Mouse (Mus musculus) heart, embryonic 11.5 days (tissue): Measurements from ENCODE around the gene Igf2r. TPM values are rescaled to one million over a fixed set of nuclear protein-coding genes. Genes with fewer than 3 reads are reported as not detected.
A peak's percentile ranks its signal among the peaks of the same experiment; 100 is the strongest.

Experiments used
- ATAC-seq: fragments of 200-750 bp; cut with Nextera tagmentation; replicated peaks from 2 replicates; pipeline ENCODE4 v1.8.0; 2017; ENCODE audit warnings: moderate library complexity; ENCODE audit not compliant: insufficient number of reproducible peaks, low FRiP score, low TSS enrichment
- H3K27ac ChIP-seq: fragments of 300-500 bp; sonication (generic); 2 replicates; pipeline ENCODE4 v1.5.1; 2014; ENCODE audit warnings: mild to moderate bottlenecking, low read depth, low read length
- H3K27me3 ChIP-seq: fragments of 300-500 bp; sonication (generic); 2 replicates; pipeline ENCODE4 v1.6.1; 2014; ENCODE audit warnings: mild to moderate bottlenecking, low read length, mixed read lengths; ENCODE audit not compliant: control insufficient read depth, insufficient read depth
- H3K36me3 ChIP-seq: fragments of 300-500 bp; sonication (generic); 2 replicates; pipeline ENCODE4 v1.6.1; 2014; ENCODE audit warnings: mild to moderate bottlenecking, low read length, moderate library complexity, mixed read lengths; ENCODE audit not compliant: control insufficient read depth, insufficient read depth
- H3K4me1 ChIP-seq: fragments of 300-500 bp; sonication (generic); 2 replicates; pipeline ENCODE4 v1.6.1; 2014; ENCODE audit warnings: low read length; ENCODE audit not compliant: control insufficient read depth, insufficient read depth
- H3K4me2 ChIP-seq: fragments of 300-500 bp; sonication (generic); 2 replicates; pipeline ENCODE4 v1.6.1; 2014; ENCODE audit warnings: mild to moderate bottlenecking, moderate library complexity
- H3K4me3 ChIP-seq: fragments of 300-500 bp; sonication (generic); 2 replicates; pipeline ENCODE4 v1.5.1; 2014; ENCODE audit warnings: low read depth, low read length
- H3K9ac ChIP-seq: fragments of 300-500 bp; sonication (generic); 2 replicates; pipeline ENCODE4 v1.6.1; 2014; ENCODE audit warnings: mild to moderate bottlenecking, low read depth, low read length, moderate library complexity
- H3K9me3 ChIP-seq: fragments of 300-500 bp; sonication (generic); replicated peaks from 2 replicates; pipeline ENCODE4 v1.6.1; 2016; ENCODE audit warnings: low read length; ENCODE audit not compliant: control insufficient read depth
- WGBS: fragments of 180-500 bp; shearing (Covaris S2); extraction: QIAGEN DNeasy Blood & Tissue Kit; methylation state at CpG from one replicate; pipeline ENCODE4 v1.1.7; 2014; ENCODE audit not compliant: insufficient replicate concordance; 5-methylcytosine and 5-hydroxymethylcytosine counted together
- polyA plus RNA-seq: library from polyadenylated mRNA; unstranded; fragments of >200 nt; fragmentation: Nextera tagmentation; extraction: Ambion mirVana; gene quantifications from 2 replicates; pipeline ENCODE4 v1.2.1, GENCODE M21; 2014

Gene Igf2r
- polyA plus RNA-seq, 1 experiment from 2014 or later: 199 TPM

- H3K27ac ChIP-seq: no peak overlapping the region
- no peak for ATAC-seq
Measured at GRCm38 (mm10) chr17:12710050-12710780, 59.2 kb downstream of the Igf2r start.

DNA sequence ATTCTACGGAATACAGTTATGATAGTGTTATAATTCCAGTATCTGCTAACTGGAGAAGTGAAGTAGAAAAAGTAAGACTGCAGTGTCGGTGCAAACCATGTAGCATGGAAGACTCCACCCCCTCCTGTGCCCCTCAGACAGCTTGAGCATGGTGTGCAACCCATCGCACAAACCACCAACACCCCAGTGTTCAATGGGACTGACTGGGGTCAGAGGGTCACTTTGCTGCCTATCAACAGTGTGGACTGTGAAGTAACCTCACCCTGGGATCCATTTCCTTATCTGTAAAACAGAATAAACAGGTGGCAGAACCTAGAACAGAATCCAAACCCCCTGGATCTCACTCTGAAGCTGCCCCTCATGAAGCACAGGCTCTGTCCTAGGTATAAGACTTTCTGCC, 61.1 kb downstream of the Igf2r start:
- H3K27ac ChIP-seq: no peak overlapping the region
- no peak overlapping the region for H3K4me3 ChIP-seq
- H3K9me3 ChIP-seq: no peaks in the 10 kb centered on the region
- peaks cover 31% of the 10 kb centered on the region for H3K36me3 ChIP-seq
- no peak for ATAC-seq
- no peaks in the 10 kb centered on the region for H3K27me3 ChIP-seq
- WGBS: 79% methylated on average over 3 of the region's 3 CpGs
- no peak overlapping the region for H3K4me2 ChIP-seq
- H3K4me1 ChIP-seq: no peaks in the 10 kb centered on the region
- no peak overlapping the region for H3K9ac ChIP-seq

More at GRCm38 (mm10) chr17:12710050-12710780, 59.2 kb downstream of the Igf2r start:
- 78% methylated on average over 13 of the region's 13 CpGs for WGBS
- no peaks in the 10 kb centered on the region for H3K27me3 ChIP-seq
- no peak overlapping the region for H3K9ac ChIP-seq
- no peak overlapping the region for H3K4me2 ChIP-seq
- no peaks in the 10 kb centered on the region for H3K9me3 ChIP-seq
- peaks cover 6% of the 10 kb centered on the region; the same call in 1 of the 2 replicates for H3K4me1 ChIP-seq
- no peak overlapping the region for H3K4me3 ChIP-seq
- peaks cover 29% of the 10 kb centered on the region for H3K36me3 ChIP-seq

- H3K9me3 ChIP-seq: no peaks in the 10 kb centered on the region
- WGBS: 82% methylated on average over 10 of the region's 10 CpGs
- H3K4me2 ChIP-seq: no peak overlapping the region
- H3K27ac ChIP-seq: no peak overlapping the region
- no peak overlapping the region for H3K9ac ChIP-seq
- H3K4me3 ChIP-seq: no peak overlapping the region
- no peaks in the 10 kb centered on the region for H3K4me1 ChIP-seq
- peaks cover 35% of the 10 kb centered on the region for H3K36me3 ChIP-seq
- no peak for ATAC-seq
- no peaks in the 10 kb centered on the region for H3K27me3 ChIP-seq
Measured at GRCm38 (mm10) chr17:12706590-12707049, 62.8 kb downstream of the Igf2r start.

DNA sequence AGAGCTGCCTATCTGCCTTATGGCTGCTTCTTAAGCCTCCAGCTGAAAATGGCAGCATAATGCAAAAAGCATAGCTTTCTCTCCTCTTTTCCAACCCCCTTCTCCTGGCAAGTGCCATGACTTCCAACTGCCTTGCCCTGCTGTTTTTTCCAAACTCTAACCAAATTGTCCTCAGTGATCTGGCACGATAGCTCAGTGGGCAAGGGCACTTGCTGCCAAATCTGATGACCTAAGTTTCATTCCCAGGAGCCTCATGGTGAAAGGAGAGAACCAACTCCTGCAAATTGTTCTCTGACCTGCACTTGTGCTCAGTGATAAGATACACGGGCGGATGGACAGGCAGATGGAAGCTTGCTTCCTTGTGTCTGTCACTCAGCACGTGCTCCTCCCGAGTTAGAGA, 66.6 kb downstream of the Igf2r start:
- H3K4me3 ChIP-seq: no peak overlapping the region
- no peak overlapping the region for H3K4me2 ChIP-seq
- WGBS: 41% methylated on average over 5 of the region's 5 CpGs
- H3K4me1 ChIP-seq: no peaks in the 10 kb centered on the region
- H3K36me3 ChIP-seq: peaks cover 53% of the 10 kb centered on the region
- H3K27ac ChIP-seq: no peak overlapping the region
- H3K27me3 ChIP-seq: no peaks in the 10 kb centered on the region
- H3K9me3 ChIP-seq: no peaks in the 10 kb centered on the region
- no peak for ATAC-seq
- H3K9ac ChIP-seq: no peak overlapping the region

- Histone ChIP-seq H3K36me3 (peaks cover 68% of the 10 kb centered on the region), H3K4me1 (no peaks in the 10 kb centered on the region), H3K27ac (no peak overlapping the region), H3K27me3 (no peaks in the 10 kb centered on the region), H3K9ac (no peak overlapping the region), H3K4me3 (no peak overlapping the region), H3K9me3 (no peaks in the 10 kb centered on the region), H3K4me2 (no peak overlapping the region)
- 0 out of 2 replicates have a peak, but pooled peaks have one; percentile 15 for ATAC-seq
- 91% methylated on average over 6 of the region's 6 CpGs for WGBS
Measured at GRCm38 (mm10) chr17:12700373-12700772, 69.1 kb downstream of the Igf2r start.

DNA sequence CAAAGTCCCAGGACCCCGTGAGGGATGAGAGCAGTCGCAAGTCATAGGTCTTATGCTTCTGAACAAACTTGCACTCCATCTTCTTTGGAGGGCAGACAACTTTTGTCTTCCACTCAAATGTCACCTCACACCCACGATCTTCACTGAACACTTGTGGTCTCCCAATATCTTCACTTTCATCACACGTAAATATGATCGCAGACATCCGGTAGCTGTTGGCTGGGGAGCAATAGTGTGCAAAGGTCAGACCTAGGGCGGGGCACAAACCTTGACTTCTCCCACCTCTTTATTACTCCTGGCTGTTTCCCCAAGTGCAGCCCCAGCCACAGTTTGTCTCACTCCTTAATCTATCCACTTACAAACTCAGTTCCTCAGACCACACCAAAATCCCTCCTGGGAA, 77.6 kb downstream of the Igf2r start:
- H3K4me2 ChIP-seq: no peak overlapping the region
- 87% methylated on average over 7 of the region's 7 CpGs for WGBS
- H3K36me3 ChIP-seq: peaks cover 73% of the 10 kb centered on the region
- H3K4me1 ChIP-seq: peaks cover 9% of the 10 kb centered on the region; the same call in 1 of the 2 replicates
- H3K27ac ChIP-seq: no peak overlapping the region
- no peaks in the 10 kb centered on the region for H3K9me3 ChIP-seq
- no peak overlapping the region for H3K4me3 ChIP-seq
- H3K9ac ChIP-seq: no peak overlapping the region
- H3K27me3 ChIP-seq: no peaks in the 10 kb centered on the region
- no peak for ATAC-seq

DNA sequence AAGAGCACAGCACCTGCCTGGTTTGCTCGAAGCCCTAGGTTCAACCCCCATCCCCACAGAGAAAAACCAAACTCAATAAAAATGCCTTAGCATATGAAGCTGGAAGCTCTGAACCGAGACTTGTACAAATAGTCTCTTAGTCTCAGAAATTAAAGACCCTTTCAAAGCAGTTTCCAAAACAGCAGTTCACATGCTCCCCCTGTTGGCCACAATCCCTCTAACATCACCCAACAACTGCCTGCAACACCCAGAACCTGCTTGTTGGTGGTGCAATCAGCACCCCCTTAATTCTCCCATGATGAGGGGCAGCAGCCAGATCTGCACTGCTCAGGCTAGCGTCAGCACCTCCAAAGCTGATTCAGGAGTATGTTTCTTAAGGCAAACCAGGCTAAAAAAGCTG, 79.9 kb downstream of the Igf2r start:
- no peak for ATAC-seq
- no peak overlapping the region for H3K27ac ChIP-seq
- no peak overlapping the region for H3K9ac ChIP-seq
- 68% methylated on average over 3 of the region's 3 CpGs for WGBS
- no peaks in the 10 kb centered on the region for H3K27me3 ChIP-seq
- H3K4me1 ChIP-seq: peaks cover 9% of the 10 kb centered on the region; the same call in 1 of the 2 replicates
- H3K36me3 ChIP-seq: peaks cover 72% of the 10 kb centered on the region
- no peak overlapping the region for H3K4me2 ChIP-seq
- no peaks in the 10 kb centered on the region for H3K9me3 ChIP-seq
- no peak overlapping the region for H3K4me3 ChIP-seq

- Histone ChIP-seq H3K27ac (no peak overlapping the region), H3K9me3 (no peaks in the 10 kb centered on the region), H3K27me3 (no peaks in the 10 kb centered on the region), H3K9ac (no peak overlapping the region), H3K4me1 (peaks cover 9% of the 10 kb centered on the region; the same call in 1 of the 2 replicates), H3K4me2 (no peak overlapping the region), H3K4me3 (no peak overlapping the region), H3K36me3 (peaks cover 70% of the 10 kb centered on the region)
- 66% methylated on average over 20 of the region's 20 CpGs for WGBS
- no peak for ATAC-seq
Measured at GRCm38 (mm10) chr17:12688427-12689110, 80.9 kb downstream of the Igf2r start.
